Mouse (Mus musculus): ENCODE measurements around the gene Sox5.

DNA sequence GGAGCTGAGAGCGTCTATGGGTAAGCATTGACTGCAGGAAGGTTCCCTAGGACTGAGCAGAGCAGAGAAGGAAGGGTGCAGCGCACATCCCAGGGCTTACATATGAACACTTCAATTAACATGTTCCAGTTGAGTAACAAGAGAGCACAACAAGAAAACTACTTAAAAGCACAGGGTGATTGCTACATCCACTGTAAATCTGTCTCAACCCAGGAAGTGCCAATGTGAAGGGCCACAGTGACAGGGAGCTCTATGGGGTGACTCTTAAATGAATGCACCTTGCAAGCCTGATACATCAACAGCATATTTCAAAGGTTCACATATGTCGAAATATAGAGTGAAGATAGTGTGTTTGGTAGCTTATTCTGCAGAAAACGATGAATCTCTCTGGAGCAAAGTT, 880.9 kb downstream of the Sox5 start:
- TF ChIP-seq POLR2A (IDR thresholded peaks at IDR 0.05; ENCODE audit: low read depth, low read length) (no peak), CTCF (IDR thresholded peaks at IDR 0.05; ENCODE audit: extremely low read depth, insufficient read length, insufficient replicate concordance, low read depth, low read length) (no peak)

Measured in small intestine, adult 2 months (tissue).